Mouse (Mus musculus) liver, adult (tissue): ENCODE results near the gene Hspb3.
A peak's percentile ranks its signal among the peaks of the same experiment; 100 is the strongest.

ENCODE experiments used
- GATA4 ChIP-seq: IDR thresholded peaks from 2 replicates; pipeline ENCODE4 v1.6.1; 2014; ENCODE audit warnings: mild to moderate bottlenecking, low read length; ENCODE audit not compliant: insufficient replicate concordance

Hspb3 gene

DNA sequence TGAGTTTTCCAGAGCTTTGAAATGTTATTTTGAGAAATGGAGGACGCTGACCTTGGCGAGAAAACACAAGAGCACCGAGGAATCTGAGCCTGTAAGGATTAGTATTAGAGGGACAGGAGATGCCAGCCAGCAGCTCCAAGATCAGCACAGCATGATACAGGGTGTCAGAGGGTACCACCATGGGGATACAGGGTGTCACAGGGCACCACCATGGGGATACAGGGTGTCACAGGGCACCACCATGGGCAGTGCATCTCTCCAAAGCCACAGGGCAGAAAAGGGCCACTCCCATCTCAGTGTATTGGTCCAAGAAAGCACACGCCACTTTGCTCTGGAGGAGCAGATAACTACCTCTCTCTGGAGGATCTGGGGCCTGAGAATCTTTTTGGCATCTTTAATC lies 6.8 kb downstream of the Hspb3 start:
- no peak for TF ChIP-seq GATA4

DNA sequence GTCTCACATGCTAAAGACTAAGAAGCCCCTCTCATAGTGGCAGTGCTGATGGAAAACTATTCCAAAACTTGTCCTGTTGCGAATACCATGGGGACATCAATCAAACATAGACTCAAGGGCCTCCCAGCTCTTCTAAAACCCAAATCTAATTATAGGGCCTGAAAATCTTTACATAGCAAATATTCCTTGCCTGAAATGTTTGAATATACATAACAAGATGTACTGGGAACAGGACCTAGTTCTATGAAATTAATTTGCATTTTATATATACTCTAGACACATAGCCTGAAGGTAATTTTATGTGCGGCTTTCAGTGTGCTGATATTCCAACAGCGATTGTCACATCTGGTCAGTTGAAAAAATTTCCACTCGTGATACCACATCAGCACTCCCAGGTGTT lies 8.0 kb downstream of the Hspb3 start:
- TF ChIP-seq GATA4: no peak

DNA sequence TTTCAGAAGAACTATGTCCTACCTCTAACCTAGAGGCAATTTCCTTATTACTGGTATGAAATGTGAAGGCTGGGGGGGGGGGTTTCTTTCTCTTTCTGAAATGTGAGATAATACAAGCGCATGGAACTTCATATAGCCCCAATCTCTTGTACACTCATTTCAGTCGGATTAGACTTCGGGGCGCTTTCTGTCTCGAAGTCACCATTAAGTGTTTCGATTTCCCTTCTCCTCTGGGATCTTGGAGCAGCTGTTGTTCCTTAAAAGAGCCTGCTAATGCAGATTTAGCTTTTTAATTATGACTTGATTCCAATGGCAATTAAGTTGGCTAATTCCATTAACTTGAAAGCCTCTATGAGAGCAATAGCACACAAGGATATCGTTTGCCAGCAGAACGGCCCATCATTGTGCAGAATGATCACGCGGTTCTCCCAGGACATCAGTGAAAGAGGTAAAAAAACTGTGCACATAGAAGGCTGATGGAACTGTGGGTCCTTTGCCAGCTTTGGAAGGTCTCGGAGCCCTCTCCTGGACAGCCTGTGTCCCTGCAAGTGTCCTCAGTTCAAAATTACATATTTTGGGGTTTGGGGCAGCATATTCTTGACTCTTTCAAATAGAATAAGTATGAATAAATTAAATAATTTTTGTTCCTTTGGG lies 22.4 kb downstream of the Hspb3 start:
- no peak for TF ChIP-seq GATA4

DNA sequence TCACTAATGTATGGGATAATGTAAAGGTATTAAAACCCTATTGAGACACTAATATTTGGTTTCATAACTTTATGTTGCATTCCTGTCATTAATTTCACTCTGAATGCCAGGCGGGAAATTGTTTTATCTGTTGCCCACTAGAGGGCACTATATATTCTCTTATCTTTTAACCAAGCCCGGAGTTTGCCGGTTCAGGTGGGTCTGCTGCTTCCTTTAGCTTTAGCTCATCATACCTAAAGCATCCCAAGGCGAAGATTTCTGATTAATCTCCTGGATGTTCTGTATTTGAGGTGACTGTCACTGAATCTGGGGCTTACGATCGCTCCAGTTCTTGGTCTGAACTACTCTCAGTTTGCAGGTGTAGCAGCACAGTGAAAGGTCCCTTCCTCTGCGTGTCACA lies 24.6 kb downstream of the Hspb3 start:
- TF ChIP-seq GATA4: no peak

DNA sequence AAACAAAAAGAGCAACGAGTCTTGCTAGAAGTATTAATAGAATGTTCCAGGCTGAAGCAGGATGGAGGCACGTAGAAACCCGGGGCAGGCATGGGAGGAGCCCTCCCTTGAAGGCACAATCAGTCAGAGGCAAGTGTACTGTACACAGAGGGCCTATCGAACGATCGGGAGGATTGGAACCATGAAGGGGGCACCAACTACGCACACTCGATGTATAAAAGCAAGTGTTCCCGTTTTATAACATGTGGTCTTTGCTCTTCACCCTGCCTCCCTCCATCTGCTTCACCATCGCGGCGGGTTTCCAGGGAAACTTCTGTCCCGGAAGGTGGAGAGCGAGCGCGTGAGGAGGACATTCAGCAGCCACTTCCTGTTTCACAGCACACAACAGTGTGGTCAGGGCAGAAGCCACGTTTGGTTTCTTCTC lies 27.7 kb downstream of the Hspb3 start:
- TF ChIP-seq GATA4: no peak

DNA sequence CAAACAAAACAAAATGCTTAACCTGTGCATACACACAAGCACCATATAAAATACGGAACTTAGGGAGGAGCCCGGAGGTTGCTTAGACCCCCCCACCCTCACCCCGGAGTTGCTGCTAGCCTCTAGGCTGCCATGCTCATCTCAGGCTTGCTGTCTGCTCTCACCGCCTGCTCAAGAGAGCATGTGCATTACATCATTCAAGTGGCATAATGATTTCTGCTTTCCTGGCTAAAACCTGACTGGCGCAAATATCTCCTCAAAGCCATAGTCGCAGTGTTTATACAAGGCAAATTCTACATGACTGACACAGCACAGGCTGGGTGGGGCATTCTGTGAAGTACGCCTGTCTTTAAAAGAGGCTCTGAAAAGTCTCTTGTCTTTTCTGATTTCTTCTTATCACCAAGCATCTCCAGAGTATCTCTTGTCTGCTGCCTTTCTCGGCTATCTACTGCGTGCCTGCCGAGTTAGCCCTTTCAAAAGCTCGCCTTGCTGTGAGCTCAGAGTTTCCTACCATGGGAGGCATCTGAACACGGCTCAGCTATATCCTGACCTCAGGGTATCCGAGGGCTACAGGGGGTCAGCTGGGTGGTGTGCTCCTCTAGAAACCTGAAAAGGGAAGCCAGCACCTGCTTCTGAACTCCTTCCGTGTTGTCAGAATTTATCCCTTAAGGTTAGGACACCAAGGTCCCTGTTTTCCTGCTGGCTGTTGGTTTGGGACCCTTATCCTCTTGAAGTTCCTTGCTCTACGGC lies 28.6 kb downstream of the Hspb3 start:
- TF ChIP-seq GATA4: no peak

DNA sequence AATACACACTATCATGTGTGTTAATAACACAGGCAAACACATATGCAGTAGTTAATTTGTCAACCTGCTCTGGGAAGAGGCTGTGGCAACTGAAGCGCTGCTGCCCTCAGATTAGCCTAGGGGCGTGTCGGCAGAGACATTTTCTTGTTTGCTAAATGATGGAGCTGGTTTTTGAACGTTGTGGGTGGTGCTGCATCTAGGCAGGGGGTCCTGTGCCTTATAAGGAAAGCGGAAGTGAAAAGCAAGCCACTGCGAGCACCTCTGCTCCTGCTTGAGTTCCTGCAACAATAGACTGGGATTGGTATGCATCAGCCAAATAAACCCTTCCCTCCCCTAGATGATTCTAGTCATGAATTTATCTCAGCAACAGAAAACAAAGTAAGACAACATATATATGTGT lies 31.0 kb downstream of the Hspb3 start:
- TF ChIP-seq GATA4: no peak

DNA sequence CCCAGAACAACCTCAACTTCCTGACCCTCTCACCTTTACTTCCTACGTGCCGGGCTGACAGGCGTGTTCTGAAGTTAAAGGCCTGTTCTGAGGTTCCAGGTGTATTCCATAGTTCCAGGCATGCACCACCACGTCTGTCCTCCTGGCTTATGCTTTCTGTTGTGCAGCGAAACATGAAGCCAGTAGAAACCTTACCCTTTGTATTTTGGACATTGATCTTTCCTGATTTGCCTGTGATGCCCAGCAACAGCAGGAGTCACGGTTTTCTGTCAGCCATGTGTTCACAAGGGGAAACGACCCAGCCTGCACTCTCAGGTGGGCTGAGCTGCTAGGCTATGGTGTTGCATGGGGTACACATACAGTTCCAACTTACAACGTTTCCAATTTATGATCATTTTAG lies 35.9 kb downstream of the Hspb3 start:
- TF ChIP-seq GATA4: no peak

DNA sequence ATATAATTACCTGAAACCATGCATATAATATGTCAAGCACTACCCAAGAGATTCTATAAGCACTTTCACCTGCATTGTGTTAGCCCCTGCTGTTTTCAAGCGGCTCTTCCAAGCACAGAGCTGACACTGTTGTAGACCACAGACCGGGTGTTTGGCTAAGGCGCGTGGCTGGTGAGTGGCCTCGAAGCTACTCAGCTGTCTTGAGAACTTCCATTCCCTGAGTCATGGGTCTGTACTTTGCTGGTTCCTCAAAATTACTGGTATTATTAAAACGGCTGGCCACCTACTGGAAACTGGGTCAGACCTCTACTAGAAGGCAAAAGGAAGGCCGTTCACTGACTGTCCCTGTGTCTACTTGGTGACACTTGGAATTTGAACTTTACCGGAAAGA lies 40.6 kb downstream of the Hspb3 start:
- no peak for TF ChIP-seq GATA4

DNA sequence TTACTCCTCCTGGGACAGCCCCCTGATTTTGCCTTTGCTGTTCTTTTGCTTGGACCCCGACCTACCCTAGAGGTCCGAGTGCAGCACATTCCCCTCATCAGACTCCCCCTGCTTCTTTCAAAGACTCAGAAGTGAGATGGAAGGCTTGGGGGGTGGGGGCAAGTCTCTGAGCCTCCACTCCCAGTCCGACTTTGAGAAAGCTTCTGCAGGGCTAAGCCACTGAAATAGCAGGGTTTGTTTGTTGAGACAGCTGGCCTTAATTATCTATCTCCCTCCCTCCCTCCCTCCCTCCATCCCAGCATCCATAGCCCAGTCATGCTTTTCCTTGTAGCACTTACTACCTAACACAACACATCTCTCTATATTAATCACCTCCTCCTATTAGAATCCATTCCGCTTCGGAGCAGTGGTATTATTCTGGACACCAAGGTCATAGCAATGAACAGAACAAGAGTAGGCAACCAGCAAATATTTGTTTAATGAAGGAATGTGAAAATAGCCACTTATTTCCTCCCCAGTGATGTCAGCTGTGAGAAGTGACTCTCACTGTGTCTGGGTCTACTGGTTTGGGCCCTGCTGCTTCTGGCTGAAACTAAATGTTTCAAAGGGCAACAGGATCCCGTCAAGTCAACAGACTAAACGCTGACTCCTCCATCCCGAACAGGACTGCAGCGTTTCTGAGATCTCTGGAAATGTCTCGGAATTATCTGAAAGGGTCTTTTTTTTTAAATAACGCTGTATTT lies 41.2 kb downstream of the Hspb3 start:
- no peak for TF ChIP-seq GATA4

DNA sequence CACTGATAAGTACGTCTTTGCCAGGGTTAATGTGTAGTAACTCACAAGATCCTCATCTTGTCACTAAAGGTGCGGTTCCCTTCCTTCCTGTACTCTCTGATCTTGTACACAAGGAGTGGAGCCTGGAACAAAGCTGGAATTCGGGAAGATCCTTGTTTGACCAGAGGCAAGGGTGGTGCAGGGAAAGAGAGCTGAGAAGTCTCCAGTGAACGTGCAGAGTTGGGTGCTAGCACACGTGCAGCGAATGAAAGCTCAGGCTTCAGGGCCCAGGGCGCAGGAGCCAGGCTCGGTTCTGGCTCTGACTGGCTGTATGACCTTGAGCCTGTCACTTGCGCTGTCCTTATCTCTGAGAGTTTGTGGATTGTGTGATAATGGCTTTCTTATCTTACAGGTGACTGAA lies 44.5 kb downstream of the Hspb3 start:
- TF ChIP-seq GATA4: no peak

DNA sequence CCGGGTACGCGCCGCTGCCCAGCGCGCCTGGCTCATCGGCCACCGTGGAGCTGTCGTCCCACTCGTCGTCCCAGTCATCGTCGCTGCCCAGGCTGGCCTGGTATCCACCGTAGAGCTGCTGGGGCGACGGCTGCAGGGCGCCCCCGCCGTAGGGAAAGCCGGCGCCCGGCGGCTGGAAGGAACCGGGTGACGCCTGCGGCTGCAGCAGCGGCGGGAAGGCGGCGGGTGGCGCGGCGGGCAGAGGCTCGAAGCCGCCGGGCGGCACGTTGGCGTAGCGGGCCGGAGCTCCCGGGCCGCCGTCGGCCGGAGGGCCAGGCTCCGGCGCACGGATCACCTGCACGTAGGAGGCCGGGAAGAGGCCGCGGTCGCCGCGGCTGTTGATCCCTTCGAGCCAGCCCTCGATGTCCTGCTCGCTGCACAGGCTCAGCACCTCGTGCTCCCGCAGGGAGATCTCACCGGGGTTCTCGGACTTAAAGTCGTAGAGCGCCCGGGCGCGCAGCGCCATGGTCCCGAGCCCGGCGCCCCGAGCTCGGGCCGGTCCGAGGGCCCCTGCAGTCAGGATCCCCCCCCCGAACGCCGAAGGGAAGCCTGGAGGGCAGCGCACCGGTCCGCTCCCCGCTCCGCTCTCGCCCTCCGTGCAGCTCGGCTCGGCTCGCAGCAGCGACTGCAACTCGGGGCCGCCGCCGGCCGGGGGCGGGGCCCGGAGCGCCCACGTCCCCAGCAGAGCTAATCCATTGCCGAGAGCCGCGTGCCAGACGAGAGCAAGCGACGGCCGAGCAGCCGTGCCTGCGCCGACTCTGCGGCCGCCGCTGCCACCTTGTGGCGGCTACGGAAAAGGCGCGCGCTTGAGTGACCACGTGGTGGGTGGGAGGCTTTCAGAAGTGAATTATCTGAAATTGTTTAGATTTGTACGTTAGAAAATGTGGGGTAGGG lies 45.3 kb downstream of the Hspb3 start, which contains the start of gene Snx18:
Gene Snx18, minus strand, starts transcription at position 674 of the 933 bp plus-strand sequence.
- TF ChIP-seq GATA4: peak; percentile 40; the same call in 1 of the 2 replicates

DNA sequence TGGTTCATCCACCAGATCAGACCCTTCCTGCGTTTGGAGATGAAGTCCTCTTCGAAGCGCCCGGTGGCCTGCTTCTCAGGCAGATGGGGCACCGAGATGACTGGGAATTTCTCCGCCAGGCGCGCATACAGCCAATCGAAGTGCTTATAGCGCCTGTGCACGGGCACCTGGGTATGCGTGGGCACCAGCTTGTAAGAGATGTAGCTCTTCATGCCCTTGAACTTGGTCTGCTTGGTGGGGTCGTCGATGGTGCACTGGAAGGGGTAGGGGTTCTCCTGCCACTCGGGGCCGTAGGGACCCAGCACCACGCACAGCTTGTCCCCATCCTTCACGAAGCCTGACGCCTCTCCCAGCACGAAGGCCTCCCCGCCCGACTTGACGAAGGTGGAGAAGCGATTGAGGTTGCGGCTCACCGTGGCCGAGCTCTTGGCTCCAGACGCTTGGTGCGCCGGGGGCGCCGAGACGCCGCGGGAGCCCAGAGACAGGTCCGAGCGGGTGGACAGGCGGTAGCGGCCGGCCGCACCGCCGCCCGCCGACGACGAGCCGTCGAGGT lies 46.1 kb downstream of the Hspb3 start:
- no peak for TF ChIP-seq GATA4

DNA sequence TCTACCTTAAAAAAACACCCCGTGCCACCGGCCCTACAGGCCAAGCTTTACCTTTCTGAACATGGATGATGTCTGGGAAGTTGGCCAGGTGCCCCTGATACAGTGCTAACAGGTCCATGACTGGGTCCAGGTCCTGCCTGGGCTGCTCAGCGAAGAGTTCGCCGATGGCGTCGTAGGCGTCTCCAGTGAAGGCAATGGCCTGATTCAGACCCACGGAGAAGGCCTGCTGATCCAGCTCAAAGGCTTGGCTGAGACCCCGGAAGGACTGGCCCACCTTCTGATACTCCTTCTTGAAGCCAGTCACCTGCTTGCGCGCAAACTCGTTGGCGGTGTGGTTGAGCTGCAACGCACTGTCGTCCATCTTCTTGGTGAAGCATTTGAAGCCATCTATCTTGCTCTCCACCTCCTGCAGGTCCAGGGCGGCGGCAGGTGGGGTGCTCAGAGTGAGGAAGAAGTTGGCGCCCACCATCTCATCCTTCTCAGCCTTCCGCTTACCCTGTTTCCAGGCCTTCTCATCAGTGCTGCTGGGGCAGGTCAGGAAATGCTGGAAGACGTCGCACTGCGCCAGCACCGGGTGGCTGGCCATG lies 46.6 kb downstream of the Hspb3 start:
- no peak for TF ChIP-seq GATA4
